Mouse (Mus musculus) B cell, adult 2 months (primary cell): Measurements from ENCODE around the gene Ifnk.

ENCODE experiments used
- DNase-seq, 2 experiments: peaks; one replicate each; pipeline ENCODE4 v3.0.0; 2022

Ifnk gene

GRCm38 (mm10) chr4:35151756-35152155 is at the start of gene Ifnk:
Ifnk (plus strand) TSS chr4:35152056.
- DNase-seq: no peak

- DNase-seq: no peak
Observed at GRCm38 (mm10) chr4:35105115-35105773, 46.6 kb upstream of the Ifnk start.

- no peak for DNase-seq
Observed at GRCm38 (mm10) chr4:35112452-35112851, 39.4 kb upstream of the Ifnk start.

- DNase-seq: no peak
Observed at GRCm38 (mm10) chr4:35113516-35114248, 38.2 kb upstream of the Ifnk start.

DNA sequence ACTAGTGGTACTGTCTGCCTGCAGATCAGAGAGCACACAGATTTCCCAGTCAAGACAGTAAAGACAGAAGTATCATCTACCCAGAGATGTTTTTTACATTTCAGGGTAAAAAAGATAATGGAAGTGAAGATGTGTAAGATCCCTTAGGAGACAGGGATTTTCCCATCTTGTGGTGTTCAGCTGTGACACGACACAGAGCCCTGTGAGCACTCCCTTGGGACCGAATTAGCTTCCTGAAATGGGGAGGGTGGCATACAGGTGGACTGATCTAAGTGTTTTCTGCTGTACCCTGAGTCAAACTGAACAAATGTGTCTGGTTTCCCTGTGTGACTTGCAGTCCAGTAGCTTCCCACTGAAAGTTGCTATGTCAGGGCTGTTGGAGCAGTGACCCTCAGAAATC is 36.9 kb upstream of the Ifnk start:
- DNase-seq: no peak

GRCm38 (mm10) chr4:35115933-35116332 is 35.9 kb upstream of the Ifnk start:
- DNase-seq: no peak

GRCm38 (mm10) chr4:35117144-35117543 is 34.7 kb upstream of the Ifnk start:
- DNase-seq: no peak

- no peak for DNase-seq
Observed at GRCm38 (mm10) chr4:35118851-35119250, 33.0 kb upstream of the Ifnk start.

DNA sequence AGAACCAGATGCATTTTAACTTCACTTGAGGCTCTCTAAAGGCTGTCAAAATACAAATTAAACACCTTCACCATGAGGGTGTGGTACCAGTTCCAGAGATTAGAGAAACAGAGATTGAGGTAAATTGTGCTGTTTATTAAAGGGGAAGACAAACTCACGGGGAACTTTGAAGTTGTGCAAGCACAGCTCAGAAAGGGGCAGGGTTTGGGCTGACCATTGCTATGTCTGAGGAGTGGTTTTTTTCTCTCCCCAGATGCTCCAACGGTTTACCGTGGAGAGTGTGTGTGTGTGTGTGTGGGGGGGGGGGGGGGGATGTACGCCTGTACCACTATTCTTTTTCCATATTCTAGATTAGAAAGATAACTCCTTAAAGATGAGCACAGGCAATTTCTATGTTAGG is 31.7 kb upstream of the Ifnk start:
- no peak for DNase-seq

DNA sequence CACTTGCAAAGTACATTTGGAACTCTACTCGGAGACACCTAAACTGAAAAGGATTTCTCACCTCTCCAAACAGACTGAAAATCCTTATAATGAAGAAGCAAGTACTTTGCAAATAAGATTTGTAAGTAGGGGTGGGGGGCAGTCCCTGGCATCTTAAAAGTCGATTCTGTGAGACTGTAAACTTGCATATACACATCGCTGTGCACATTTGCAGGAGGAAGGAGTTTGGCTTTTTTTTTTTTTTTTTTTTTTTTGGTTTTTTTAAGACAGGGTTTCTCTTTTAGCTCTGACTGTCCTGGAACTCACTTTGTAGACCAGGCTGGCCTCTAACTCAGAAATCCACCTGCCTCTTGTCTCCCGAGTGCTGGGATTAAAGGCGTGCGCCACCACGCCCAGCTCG is 31.3 kb upstream of the Ifnk start:
- no peak for DNase-seq

DNA sequence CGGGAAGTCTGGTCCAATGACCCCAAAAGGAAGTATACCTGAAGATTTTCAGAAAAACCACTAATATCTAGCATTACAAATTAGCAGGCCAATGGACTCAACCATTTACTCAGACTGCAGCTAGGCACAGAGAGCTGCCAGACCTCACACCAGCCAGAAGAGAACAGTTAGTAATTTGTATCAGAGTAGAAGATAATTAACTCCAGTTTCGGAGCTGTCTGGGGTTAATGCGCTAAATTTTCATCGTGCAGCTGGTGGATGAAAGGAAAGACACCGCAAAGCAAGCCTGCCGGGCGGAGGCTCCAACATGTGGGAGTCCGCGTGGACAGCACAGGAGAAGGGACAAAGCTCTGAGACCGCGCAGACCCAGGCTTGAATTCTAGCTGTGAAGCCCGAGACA is 30.8 kb upstream of the Ifnk start:
- no peak for DNase-seq

GRCm38 (mm10) chr4:35123087-35123486 is 28.8 kb upstream of the Ifnk start:
- DNase-seq: no peak

GRCm38 (mm10) chr4:35124027-35124426 is 27.8 kb upstream of the Ifnk start:
- no peak for DNase-seq

- DNase-seq: no peak
Observed at GRCm38 (mm10) chr4:35125299-35125777, 26.5 kb upstream of the Ifnk start.

GRCm38 (mm10) chr4:35126776-35127175 is 25.1 kb upstream of the Ifnk start:
- DNase-seq: no peak

GRCm38 (mm10) chr4:35127759-35128158 is 24.1 kb upstream of the Ifnk start:
- no peak for DNase-seq

- peak; percentile 55 to 57 for DNase-seq
Observed at GRCm38 (mm10) chr4:35130411-35130948, 21.4 kb upstream of the Ifnk start.

GRCm38 (mm10) chr4:35131592-35131991 is 20.3 kb upstream of the Ifnk start:
- DNase-seq: peak; percentile 64 to 67

DNA sequence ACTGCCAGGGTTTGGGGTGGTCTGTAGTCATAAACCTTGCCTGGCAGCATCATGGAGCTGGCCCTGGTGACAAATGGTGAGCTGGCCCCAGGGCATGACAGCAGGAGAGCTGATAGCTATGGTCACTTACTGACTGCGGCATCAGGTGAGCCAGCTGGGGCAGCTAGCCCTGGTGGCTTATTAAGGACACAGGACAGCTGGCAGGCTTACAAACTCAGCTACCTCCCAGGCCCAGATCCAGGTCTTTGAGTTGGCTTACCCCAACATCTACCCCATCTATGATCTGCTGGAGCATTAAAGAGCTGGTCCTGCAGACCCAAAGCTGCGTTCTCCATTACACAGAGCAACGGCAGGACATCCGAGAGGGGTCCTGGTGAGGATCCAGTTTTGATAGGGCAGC is 18.4 kb upstream of the Ifnk start:
- no peak for DNase-seq

GRCm38 (mm10) chr4:35134846-35135611 is 16.8 kb upstream of the Ifnk start:
- no peak for DNase-seq

GRCm38 (mm10) chr4:35135806-35136205 is 16.1 kb upstream of the Ifnk start:
- no peak for DNase-seq

DNA sequence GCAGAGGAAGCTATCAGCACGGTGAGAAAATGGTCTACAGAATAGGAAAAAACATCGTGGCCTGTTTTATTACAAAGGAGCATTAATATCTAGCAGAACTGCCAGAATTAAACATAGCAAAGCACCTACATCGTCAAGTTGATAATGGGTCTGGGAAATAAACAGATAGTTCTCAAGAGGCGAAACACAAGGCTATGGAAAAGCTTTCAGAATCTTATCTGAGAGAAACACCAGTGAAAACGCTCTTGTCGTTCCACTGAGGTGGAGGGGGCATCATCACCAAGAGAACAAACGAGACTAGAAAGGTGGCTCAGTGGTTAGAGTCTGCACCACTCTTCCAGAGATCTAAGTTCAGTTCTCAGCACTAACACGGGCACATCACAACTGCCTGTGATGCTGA is 14.9 kb upstream of the Ifnk start:
- no peak for DNase-seq

DNA sequence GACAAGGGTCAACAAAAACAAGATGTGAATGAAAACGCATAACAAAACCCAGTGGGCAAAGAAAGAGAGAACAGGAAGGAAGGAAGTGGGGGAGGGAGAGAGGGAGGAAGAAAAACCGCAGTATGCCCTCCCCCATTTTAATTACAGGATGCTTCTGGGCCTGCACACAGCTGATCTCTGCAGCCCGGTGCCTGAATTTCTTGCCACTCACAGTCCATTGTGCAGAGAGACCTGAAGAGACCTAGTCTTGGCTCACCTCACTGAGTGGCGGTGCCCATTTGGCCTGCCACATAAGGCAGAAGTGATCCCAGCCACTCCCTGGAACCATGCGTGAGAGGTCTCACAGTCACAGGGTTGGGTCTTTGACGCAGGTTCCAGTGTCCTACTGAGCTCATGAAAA is 13.8 kb upstream of the Ifnk start:
- DNase-seq: peak; percentile 47 to 53
